Mouse (Mus musculus): ENCODE measurements around the gene Zswim1.
A peak's percentile ranks its signal among the peaks of the same experiment; 100 is the strongest.

- TF ChIP-seq ZNF384 (IDR thresholded peaks at IDR 0.05; ENCODE audit: low read depth, low read length) (peak; percentile 95), ZC3H11A (IDR thresholded peaks at IDR 0.05; ENCODE audit: borderline replicate concordance, low read depth, low read length) (no peak), HCFC1 (IDR thresholded peaks at IDR 0.05; ENCODE audit: borderline replicate concordance, insufficient read depth, low read length) (no peak), CHD2 (IDR thresholded peaks at IDR 0.05; ENCODE audit: low read depth, low read length) (no peak), MAFK (IDR thresholded peaks at IDR 0.05; ENCODE audit: insufficient read depth, low read depth, low read length) (no peak)
Measured at GRCm38 (mm10) chr2:164866741-164867551, 44.5 kb downstream of the Zswim1 start.

Data from ES-E14 (cell line).